Mouse (Mus musculus) lung, adult 2 months (tissue): ENCODE results near the gene Polr3h. TPM values are rescaled to one million over a fixed set of nuclear protein-coding genes. Genes with fewer than 3 reads are reported as not detected.
"Not testable (repeated sequence)": the region's sequence is repeated elsewhere in the genome, so short reads cannot be mapped to it uniquely, and the experiment has no call there.

Experiments
- DNase-seq: peaks from one replicate; pipeline ENCODE4 v3.0.0; 2022
- H3K4me1 ChIP-seq: fragments of 200-500 bp; 2 replicates; pipeline ENCODE4 v1.6.1; 2011; ENCODE audit warnings: low read length; ENCODE audit not compliant: control insufficient read depth, insufficient read depth
- H3K4me3 ChIP-seq: fragments of 200-500 bp; replicated peaks from 2 replicates; pipeline ENCODE3; 2011; ENCODE audit warnings: low read depth, mild to moderate bottlenecking, control low read depth, low read length; ENCODE audit errors: extremely low read depth
- CTCF ChIP-seq: fragments of 200-500 bp; IDR thresholded peaks from 2 replicates; pipeline ENCODE4 v1.5.1; 2011; ENCODE audit warnings: mild to moderate bottlenecking, low read length, control low read depth; ENCODE audit not compliant: insufficient read depth
- POLR2A ChIP-seq: fragments of 200-500 bp; IDR thresholded peaks from 2 replicates; pipeline ENCODE4 v1.6.1; 2011; ENCODE audit warnings: low read depth, mild to moderate bottlenecking, control low read depth, low read length, borderline replicate concordance; ENCODE audit errors: extremely low read depth
- WGBS: fragments of 180-500 bp; shearing (Covaris S2); methylation state at CpG from one replicate; pipeline ENCODE4 v1.1.7; 2018; 5-methylcytosine and 5-hydroxymethylcytosine counted together
- polyA plus RNA-seq: library from polyadenylated mRNA; depleted of rRNA; stranded (reverse); fragments of >200 nt; gene quantifications from 2 replicates; pipeline ENCODE4 v1.2.3, GENCODE M21; 2012; rRNA removed

Polr3h gene
- polyA plus RNA-seq: 7.7 and 11.8 TPM in 2 replicates

GRCm38 (mm10) chr15:81925760-81926445 lies at the start of gene Polr3h:
TSS of gene Polr3h (minus strand) at chr15:81926240.
- no peak for TF ChIP-seq CTCF
- peak; percentile 33; the same call in 1 of the 2 replicates for TF ChIP-seq POLR2A
- H3K4me3 ChIP-seq: peak within 1 kb of the TSS; percentile 73
- peaks cover 9% of the 10 kb centered on the region for H3K4me1 ChIP-seq
- WGBS: 1% methylated on average over 54 of the region's 54 CpGs
- DNase-seq: peak; percentile 86

GRCm38 (mm10) chr15:81975156-81975555 lies 49.1 kb upstream of the Polr3h start:
- DNase-seq, H3K4me1 ChIP-seq, H3K4me3 ChIP-seq: not testable (repeated sequence)
- 89% methylated on average over 8 of the region's 8 CpGs for WGBS

DNA sequence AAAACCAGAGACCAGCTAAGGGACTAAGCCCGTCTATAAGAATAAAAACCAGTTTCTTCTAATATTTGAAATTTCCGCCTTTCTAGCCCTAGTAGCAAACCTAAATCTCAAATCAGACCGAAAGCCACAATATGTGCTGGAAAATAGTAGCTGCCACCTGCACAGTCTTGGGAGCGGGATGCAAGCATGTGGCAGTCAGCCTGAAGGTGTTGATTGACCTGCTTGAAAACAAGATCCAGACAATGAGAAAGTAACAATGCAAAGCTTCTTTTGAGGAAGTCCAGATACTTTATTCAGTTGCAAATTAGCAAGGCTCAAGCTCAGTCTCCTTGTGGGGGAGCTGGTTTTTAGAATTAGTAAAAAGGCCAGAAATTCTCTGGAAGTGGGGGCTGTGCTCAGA lies 44.5 kb upstream of the Polr3h start:
- 95% methylated on average over 4 of the region's 4 CpGs for WGBS
- not testable (repeated sequence) for H3K4me3 ChIP-seq, DNase-seq, H3K4me1 ChIP-seq

DNA sequence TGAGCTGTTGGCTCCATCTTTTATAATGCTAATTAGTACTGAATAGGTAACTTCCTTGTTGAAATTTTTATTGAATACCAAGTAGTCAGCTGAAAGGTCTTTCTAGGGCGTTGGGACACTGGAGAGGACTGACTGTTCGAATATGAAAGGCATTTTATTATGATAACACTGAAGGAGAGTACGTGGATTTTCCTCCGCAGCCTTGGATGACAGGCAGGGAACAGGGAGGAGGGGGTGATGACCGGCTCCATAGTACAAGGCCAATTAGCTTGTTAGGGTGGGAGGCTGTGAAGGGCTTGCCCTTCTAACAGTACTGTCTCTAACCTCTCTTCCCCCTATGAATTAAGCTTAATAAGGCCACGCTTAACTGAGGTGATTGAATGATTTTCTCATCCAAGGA lies 43.6 kb upstream of the Polr3h start:
- not testable (repeated sequence) for DNase-seq, H3K4me3 ChIP-seq, H3K4me1 ChIP-seq
- 63% methylated on average over 6 of the region's 6 CpGs for WGBS

- no peak overlapping the region for H3K4me3 ChIP-seq
- 58% methylated on average over 7 of the region's 7 CpGs for WGBS
- TF ChIP-seq CTCF (no peak), POLR2A (no peak)
- H3K4me1 ChIP-seq: no peaks in the 10 kb centered on the region
- no peak for DNase-seq
Observed at GRCm38 (mm10) chr15:81969173-81969572, 43.1 kb upstream of the Polr3h start.

GRCm38 (mm10) chr15:81968447-81968846 lies 42.4 kb upstream of the Polr3h start:
- 43% methylated on average over 2 of the region's 2 CpGs for WGBS
- TF ChIP-seq POLR2A (no peak), CTCF (no peak)
- Histone ChIP-seq H3K4me1 (no peaks in the 10 kb centered on the region), H3K4me3 (no peak overlapping the region)
- DNase-seq: no peak

- no peak overlapping the region for H3K4me3 ChIP-seq
- no peak for DNase-seq
- TF ChIP-seq POLR2A: no peak
- no peak for TF ChIP-seq CTCF
- no peaks in the 10 kb centered on the region for H3K4me1 ChIP-seq
- WGBS: 84% methylated on average over 5 of the region's 5 CpGs
Observed at GRCm38 (mm10) chr15:81967821-81968220, 41.8 kb upstream of the Polr3h start.

- no peak overlapping the region for H3K4me3 ChIP-seq
- H3K4me1 ChIP-seq: no peaks in the 10 kb centered on the region
- TF ChIP-seq POLR2A (no peak), CTCF (no peak)
- no peak for DNase-seq
- WGBS: 56% methylated on average over 13 of the region's 14 CpGs
Observed at GRCm38 (mm10) chr15:81966062-81966829, 40.2 kb upstream of the Polr3h start.

GRCm38 (mm10) chr15:81964980-81965545 lies 39.0 kb upstream of the Polr3h start:
- TF ChIP-seq POLR2A (no peak), CTCF (no peak)
- DNase-seq: no peak
- Histone ChIP-seq H3K4me1 (no peaks in the 10 kb centered on the region), H3K4me3 (no peak overlapping the region)
- WGBS: 63% methylated on average over 4 of the region's 4 CpGs

DNA sequence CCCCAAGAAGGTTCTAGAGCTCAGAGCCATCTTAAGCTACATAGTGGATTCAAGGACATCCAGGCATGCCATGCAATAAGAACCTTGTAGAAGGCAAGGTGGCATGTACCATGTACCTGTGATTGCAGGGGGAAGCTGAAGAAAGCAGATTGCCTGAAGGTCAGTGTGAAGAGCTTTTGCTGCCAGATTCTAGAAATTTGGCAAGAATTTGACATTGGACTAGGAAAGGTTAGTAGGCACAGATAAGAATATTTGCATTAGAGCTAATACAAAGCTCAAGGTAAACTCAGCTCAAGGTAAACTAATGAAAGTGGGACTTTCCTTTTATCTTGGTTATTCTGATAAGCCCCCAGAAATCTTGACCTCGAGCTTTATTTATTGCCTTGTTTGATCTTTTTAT lies 38.2 kb upstream of the Polr3h start:
- H3K4me1 ChIP-seq: no peaks in the 10 kb centered on the region
- TF ChIP-seq CTCF: no peak
- no peak for TF ChIP-seq POLR2A
- WGBS: 33% methylated on average over 1 of the region's 1 CpGs
- H3K4me3 ChIP-seq: no peak overlapping the region
- DNase-seq: no peak
